7 mouse cellular contexts compared by ENCODE assay signal in genomic region chr1:86441980-86442831, GRCm38 (mm10). TPM values are rescaled to one million over a fixed set of nuclear protein-coding genes. Genes with fewer than 3 reads are reported as not detected.
DNase-seq lines count a peak whose midpoint lies in the region; ATAC-seq lines count a peak whose summit lies in the region.

No protein-coding gene starts in this region.

- H3K4me1 ChIP-seq in intestine, embryonic 14.5 days (replicated peaks; ENCODE audit: control insufficient read depth, insufficient read depth, low read length): peaks cover 41% of the 10 kb centered on the region

- H3K9me3 ChIP-seq in intestine, embryonic 14.5 days (ENCODE audit: control insufficient read depth, low read length): no peaks in the 10 kb centered on the region

- H3K4me3 ChIP-seq in intestine, embryonic 14.5 days (ENCODE audit: low read depth, low read length): peak overlapping the region; percentile 40

- H3K36me3 ChIP-seq in intestine, embryonic 14.5 days (ENCODE audit: control insufficient read depth, insufficient read depth, low read length): no peaks in the 10 kb centered on the region

- peak overlapping the region; percentile 100 for H3K27ac ChIP-seq in intestine, embryonic 14.5 days (ENCODE audit: low read depth)

- ATAC-seq in intestine, embryonic 14.5 days (replicated peaks; ENCODE audit: low FRiP score, low TSS enrichment, low read depth): peak; percentile 62

- peak overlapping the region; percentile 96 for H3K9ac ChIP-seq in intestine, embryonic 14.5 days (ENCODE audit: low read length)

- peak overlapping the region; percentile 91 for H3K4me2 ChIP-seq in intestine, embryonic 14.5 days (ENCODE audit: low read length)

- no peaks in the 10 kb centered on the region for H3K27me3 ChIP-seq in intestine, embryonic 14.5 days (replicated peaks; ENCODE audit: control insufficient read depth, insufficient read depth, low read length)

- DNase-seq in adrenal gland, adult (ENCODE audit: inconsistent age in 2 of 2, low spot score in 1 of 2): peak; percentile 94 to 97
- DNase-seq in embryo, embryonic 10.5 days (ENCODE audit: low spot score): peak; percentile 88
- DNase-seq in gastrocnemius, postnatal 14 days: peak; percentile 91
- peak; percentile 94 for DNase-seq in intestine, embryonic 14.5 days (ENCODE audit: low spot score)
- DNase-seq in left cerebral cortex, postnatal 25 days (ENCODE audit: low spot score in 2 of 2): peak; percentile 86 to 89
- DNase-seq in mesoderm, embryonic 11.5 days (ENCODE audit: low read depth, low spot score): peak; percentile 89
- peak; percentile 85 to 86 for DNase-seq in right cerebral cortex, postnatal 36 days (ENCODE audit: low spot score in 2 of 2)

- intact Hi-C loops in gastrocnemius, postnatal 14 days (cut with DNase I; ENCODE audit: low total_unique reads): loop anchor here (2.0 to 10.0 kb wide), 2 partner anchors 61 to 93 kb away; no protein-coding TSS in a partner anchor
- intact Hi-C loops in left cerebral cortex, postnatal 25 days (cut with DNase I): loop anchor here (1.0 kb wide), 2 partner anchors 45 to 59 kb away; no protein-coding TSS in a partner anchor

- WGBS in intestine, embryonic 14.5 days: under 1% methylated on average over 81 of the region's 81 CpGs

RNA-seq across cellular contexts. Expression of gene Tex44, which starts 16.1 kb away (rescaled TPM):
- not detected for total RNA-seq in gastrocnemius, postnatal 14 days (2021)
- not detected in 2 replicates for polyA plus RNA-seq in intestine, embryonic 14.5 days (2014; fragmentation: Nextera tagmentation; extraction: Ambion mirVana)
- not detected for total RNA-seq in left cerebral cortex, postnatal 25 days (2021)

RNA-seq across cellular contexts. Expression of gene Nmur1, which starts 16.2 kb away (rescaled TPM):
- total RNA-seq in gastrocnemius, postnatal 14 days (2021): not detected
- polyA plus RNA-seq in intestine, embryonic 14.5 days (2014; fragmentation: Nextera tagmentation; extraction: Ambion mirVana): not detected in 2 replicates
- not detected for total RNA-seq in left cerebral cortex, postnatal 25 days (2021)

Comparison
In these comparisons a context has a peak if more than half of its experiments do, and no peak if none do; other contexts are left out.
1. Peak in every context shown above with its lines: DNase-seq, ATAC-seq, H3K4me3 ChIP-seq and H3K27ac ChIP-seq.